Mouse (Mus musculus) liver, adult 2 months (tissue): ENCODE results near the gene Plcb3.

Experiments used
- CTCF ChIP-seq: fragments of 200-500 bp; IDR thresholded peaks from 2 replicates; pipeline ENCODE4 v1.5.1; 2011; ENCODE audit warnings: low read depth, low read length, control low read depth
- POLR2A ChIP-seq: fragments of 200-500 bp; IDR thresholded peaks from 2 replicates; pipeline ENCODE4 v1.6.1; 2011; ENCODE audit warnings: low read length, control low read depth; ENCODE audit not compliant: insufficient read depth; ENCODE audit errors: extremely low read depth

DNA sequence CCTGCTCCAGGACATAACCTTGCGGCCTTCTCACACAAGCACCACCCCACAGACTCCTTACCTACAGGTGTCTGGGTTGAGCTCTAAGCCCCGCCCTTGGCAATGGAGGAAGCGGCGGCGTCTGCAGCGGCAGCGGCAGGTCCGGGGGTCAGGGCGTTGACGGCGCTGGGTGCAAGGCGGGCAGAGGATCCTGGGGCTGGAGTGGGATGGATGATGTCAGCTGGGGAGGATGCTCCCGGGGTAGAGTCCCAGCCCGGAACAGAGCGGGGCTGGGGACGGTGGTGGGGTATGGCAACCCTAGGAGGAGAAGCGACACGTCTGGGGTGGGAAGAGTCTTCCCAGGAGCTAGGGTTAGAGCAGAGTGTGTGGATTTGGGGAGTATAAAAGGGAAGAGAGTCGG lies 9.0 kb upstream of the Plcb3 start:
- TF ChIP-seq CTCF (no peak), POLR2A (no peak)
